Mouse (Mus musculus) stomach, embryonic 16.5 days (tissue): ENCODE results near the gene Parp4. TPM values are rescaled to one million over a fixed set of nuclear protein-coding genes. Genes with fewer than 3 reads are reported as not detected.

ENCODE experiments used
- ATAC-seq: fragments of 200-750 bp; cut with Nextera tagmentation; 2 replicates; pipeline ENCODE4 v1.8.0; 2017; ENCODE audit warnings: moderate number of reproducible peaks, moderate TSS enrichment; ENCODE audit not compliant: insufficient read depth, low FRiP score
- H3K27ac ChIP-seq: fragments of 300-500 bp; sonication (generic); 2 replicates; pipeline ENCODE4 v1.5.1; 2014; ENCODE audit warnings: low read length
- H3K27me3 ChIP-seq: fragments of 300-500 bp; sonication (generic); 2 replicates; pipeline ENCODE4 v1.6.1; 2014; ENCODE audit warnings: low read length, control low read depth, mixed read lengths; ENCODE audit not compliant: control insufficient read depth, insufficient read depth
- H3K36me3 ChIP-seq: fragments of 300-500 bp; sonication (generic); 2 replicates; pipeline ENCODE4 v1.6.1; 2014; ENCODE audit warnings: low read length; ENCODE audit not compliant: control insufficient read depth, insufficient read depth
- H3K4me1 ChIP-seq: fragments of 300-500 bp; sonication (generic); 2 replicates; pipeline ENCODE4 v1.6.1; 2014; ENCODE audit warnings: low read length, control low read depth, mixed read lengths; ENCODE audit not compliant: control insufficient read depth, insufficient read depth
- H3K4me2 ChIP-seq: fragments of 300-500 bp; sonication (generic); 2 replicates; pipeline ENCODE4 v1.6.1; 2014; ENCODE audit warnings: low read depth, low read length, mixed read lengths
- H3K4me3 ChIP-seq: fragments of 300-500 bp; sonication (generic); replicated peaks from 2 replicates; pipeline ENCODE4 v1.5.1; 2014; ENCODE audit warnings: mild to moderate bottlenecking, low read length
- H3K9ac ChIP-seq: fragments of 300-500 bp; sonication (generic); 2 replicates; pipeline ENCODE4 v1.6.1; 2014; ENCODE audit warnings: low read length
- H3K9me3 ChIP-seq: fragments of 300-500 bp; sonication (generic); replicated peaks from 2 replicates; pipeline ENCODE4 v1.6.1; 2016; ENCODE audit warnings: low read length, control low read depth; ENCODE audit not compliant: control insufficient read depth
- WGBS: fragments of 180-500 bp; shearing (Covaris S2); extraction: QIAGEN DNeasy Blood & Tissue Kit; methylation state at CpG from one replicate; pipeline ENCODE4 v1.1.7; 2014; 5-methylcytosine and 5-hydroxymethylcytosine counted together
- polyA plus RNA-seq: library from polyadenylated mRNA; unstranded; fragments of >200 nt; fragmentation: Nextera tagmentation; extraction: Ambion mirVana; gene quantifications from 2 replicates; pipeline ENCODE4 v1.2.1, GENCODE M21; 2015

The Parp4 gene
- polyA plus RNA-seq, 1 experiment from 2014 or later = 7.2 TPM

DNA sequence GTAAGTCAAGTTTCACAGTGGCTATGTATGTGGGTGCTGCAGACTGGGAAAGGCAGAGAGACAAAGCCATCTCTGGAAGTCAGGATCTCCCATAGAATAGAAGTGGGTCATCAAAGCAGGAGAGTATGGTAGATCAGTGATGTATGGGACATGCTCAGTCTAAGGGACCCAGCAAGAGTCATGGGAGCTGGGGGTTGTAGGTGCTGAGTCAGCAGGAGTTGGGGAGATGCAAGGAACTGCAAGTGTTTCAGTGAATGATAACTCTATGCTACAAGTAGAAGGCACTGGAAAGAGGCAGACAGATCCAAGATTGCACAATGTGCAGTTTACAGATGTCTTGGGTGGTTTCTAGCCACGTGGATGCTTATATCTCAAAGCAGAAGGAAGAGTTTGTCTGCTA lies 113.7 kb downstream of the Parp4 start:
- H3K9me3 ChIP-seq = no peaks in the 10 kb centered on the region
- H3K4me1 ChIP-seq = no peaks in the 10 kb centered on the region
- H3K9ac ChIP-seq = no peak overlapping the region
- 80% methylated on average over 1 of the region's 1 CpGs for WGBS
- H3K27me3 ChIP-seq = no peaks in the 10 kb centered on the region
- H3K4me3 ChIP-seq = no peak overlapping the region
- no peak for ATAC-seq
- H3K36me3 ChIP-seq = peaks cover 30% of the 10 kb centered on the region; the same call in 1 of the 2 replicates
- H3K4me2 ChIP-seq = no peak overlapping the region
- no peak overlapping the region for H3K27ac ChIP-seq

DNA sequence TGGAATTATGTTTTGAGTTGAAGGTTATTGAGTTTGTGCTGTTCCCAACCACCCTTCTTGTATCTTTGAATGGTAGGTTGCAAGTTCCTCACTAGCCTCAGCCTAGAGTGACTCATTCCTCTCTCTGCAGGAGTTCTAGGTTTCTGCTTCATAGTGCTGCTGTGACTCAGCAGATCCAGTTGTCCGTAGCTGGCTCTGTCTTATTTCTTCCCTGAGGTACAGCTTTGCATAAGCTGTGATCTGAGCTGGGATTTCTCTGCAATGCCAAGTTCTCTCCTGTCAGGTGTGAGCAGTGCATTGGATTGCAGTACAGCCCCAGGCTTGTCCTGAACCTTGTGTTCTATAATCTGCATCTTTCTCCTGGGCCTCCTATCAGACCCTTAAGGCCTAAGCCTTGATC lies 114.3 kb downstream of the Parp4 start:
- WGBS = 79% methylated on average over 1 of the region's 1 CpGs

DNA sequence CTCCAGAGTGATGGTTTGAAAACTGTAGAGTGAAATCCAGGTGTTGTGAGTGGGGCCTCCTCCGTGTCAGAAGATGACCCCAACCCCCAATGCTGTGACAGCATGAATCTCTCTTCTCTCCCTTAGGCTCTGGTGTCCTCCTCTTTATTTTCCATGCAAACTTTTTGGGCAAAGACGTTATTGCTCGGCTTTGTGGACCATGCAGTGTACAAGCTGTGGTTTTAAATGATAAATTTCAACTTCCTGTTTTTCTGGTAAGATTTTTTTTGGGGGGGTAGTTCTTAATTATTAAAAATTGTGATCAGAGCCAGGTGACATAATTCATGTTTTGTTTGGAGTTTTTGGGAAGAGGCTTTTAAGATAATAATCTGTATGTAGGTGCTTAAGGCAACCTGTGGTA lies 120.1 kb downstream of the Parp4 start:
- Histone ChIP-seq H3K4me2 (no peak overlapping the region), H3K4me1 (no peaks in the 10 kb centered on the region), H3K9me3 (no peaks in the 10 kb centered on the region), H3K9ac (no peak overlapping the region), H3K4me3 (no peak overlapping the region), H3K27me3 (no peaks in the 10 kb centered on the region), H3K27ac (no peak overlapping the region), H3K36me3 (peaks cover 31% of the 10 kb centered on the region)
- ATAC-seq = no peak
- WGBS = 78% methylated on average over 3 of the region's 3 CpGs

More for the DNA sequence above, 114.3 kb downstream of the Parp4 start:
- Histone ChIP-seq H3K27me3 (no peaks in the 10 kb centered on the region), H3K4me2 (no peak overlapping the region), H3K4me1 (no peaks in the 10 kb centered on the region), H3K9me3 (no peaks in the 10 kb centered on the region), H3K9ac (no peak overlapping the region), H3K4me3 (no peak overlapping the region), H3K27ac (no peak overlapping the region), H3K36me3 (peaks cover 30% of the 10 kb centered on the region; the same call in 1 of the 2 replicates)
- no peak for ATAC-seq

DNA sequence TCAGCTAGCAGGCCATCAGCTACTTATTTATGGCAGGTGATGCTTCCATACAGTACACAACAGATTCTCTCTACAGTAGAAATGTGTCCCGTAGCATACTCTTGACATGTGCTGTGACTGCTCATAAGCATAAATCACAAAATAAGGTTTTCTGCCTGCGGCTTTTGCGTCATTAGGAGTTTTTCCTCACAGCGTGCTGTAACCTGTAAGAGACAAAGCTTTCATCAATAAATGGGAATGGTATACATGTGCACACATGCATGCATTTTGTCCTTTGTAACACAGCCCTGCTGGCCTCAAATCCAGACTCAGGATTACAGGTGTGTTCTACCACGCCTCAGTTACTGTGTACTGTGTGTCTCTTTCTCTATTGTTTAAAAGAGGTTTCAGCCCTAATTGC lies 122.4 kb downstream of the Parp4 start:
- Histone ChIP-seq H3K27me3 (no peaks in the 10 kb centered on the region), H3K4me3 (no peak overlapping the region), H3K4me2 (no peak overlapping the region), H3K36me3 (peaks cover 23% of the 10 kb centered on the region), H3K27ac (no peak overlapping the region), H3K4me1 (no peaks in the 10 kb centered on the region), H3K9ac (no peak overlapping the region), H3K9me3 (no peaks in the 10 kb centered on the region)
- ATAC-seq = no peak; the same call in 1 of the 2 replicates
- WGBS = 75% methylated on average over 5 of the region's 5 CpGs

DNA sequence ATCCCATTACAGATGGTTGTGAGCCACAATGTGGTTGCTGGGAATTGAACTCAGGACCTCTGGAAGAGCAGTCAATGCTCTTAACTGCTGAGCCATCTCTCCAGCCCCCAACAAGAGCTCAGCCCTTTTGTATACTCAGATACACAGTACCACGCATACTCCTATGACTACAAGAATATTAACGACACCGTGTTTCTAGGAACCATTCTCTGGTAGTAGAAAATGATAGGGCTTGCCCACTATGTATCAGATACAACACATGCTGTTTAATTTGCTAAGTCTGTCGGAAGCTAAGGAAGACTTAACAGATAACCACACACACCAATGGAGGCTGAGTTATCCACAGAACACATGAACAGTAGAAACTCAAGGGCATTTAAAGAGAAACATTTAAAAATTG lies 127.2 kb downstream of the Parp4 start:
- Histone ChIP-seq H3K27me3 (no peaks in the 10 kb centered on the region), H3K27ac (no peak overlapping the region), H3K36me3 (peaks cover 9% of the 10 kb centered on the region; the same call in 1 of the 2 replicates), H3K9me3 (no peaks in the 10 kb centered on the region), H3K4me3 (no peak overlapping the region), H3K9ac (no peak overlapping the region), H3K4me2 (no peak overlapping the region), H3K4me1 (no peaks in the 10 kb centered on the region)
- WGBS = 91% methylated on average over 4 of the region's 4 CpGs
- no peak for ATAC-seq

DNA sequence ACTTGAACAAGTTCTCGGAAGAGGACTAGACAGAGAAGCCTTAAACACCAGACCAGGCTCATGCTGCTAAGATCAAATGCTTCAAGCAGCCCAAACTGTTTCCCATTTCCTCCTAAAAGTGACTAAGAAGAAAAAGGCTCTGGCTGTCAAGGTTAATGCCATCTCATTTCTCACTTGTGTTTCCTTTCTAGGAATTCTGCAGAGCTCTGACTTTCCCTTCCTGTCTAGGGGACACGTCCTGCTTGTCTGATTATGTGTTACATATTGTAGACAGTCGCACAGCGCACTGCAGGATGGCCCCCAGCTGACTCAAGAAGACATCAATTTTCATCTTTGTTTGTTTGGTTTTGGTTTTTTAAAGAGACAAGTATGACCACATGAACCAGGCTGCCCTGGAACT lies 130.3 kb downstream of the Parp4 start:
- Histone ChIP-seq H3K27ac (no peak overlapping the region), H3K9ac (no peak overlapping the region), H3K4me1 (no peaks in the 10 kb centered on the region), H3K4me3 (no peak overlapping the region), H3K36me3 (no peaks in the 10 kb centered on the region), H3K27me3 (no peaks in the 10 kb centered on the region), H3K4me2 (no peak overlapping the region), H3K9me3 (no peaks in the 10 kb centered on the region)
- no peak for ATAC-seq
- WGBS = 63% methylated on average over 4 of the region's 4 CpGs

Other genes with a start within 250 kb of the Parp4 start
- 0.04 and 0.19 TPM in 2 replicates for gene Atp12a, start 210.6 kb upstream of the Parp4 start, polyA plus RNA-seq
- gene Rnf17, start 173.0 kb upstream of the Parp4 start, polyA plus RNA-seq = 1.2 and 1.4 TPM in 2 replicates
- 6.8 and 7.0 TPM in 2 replicates for gene Cenpj, start 194 bp upstream of the Parp4 start, polyA plus RNA-seq
- 21.9 and 22.6 TPM in 2 replicates for gene Mphosph8, start 92.6 kb downstream of the Parp4 start, polyA plus RNA-seq
- gene Pspc1, start 202.7 kb downstream of the Parp4 start, polyA plus RNA-seq = 18.3 and 21.5 TPM in 2 replicates
- 23.6 and 26.2 TPM in 2 replicates for gene Zmym5, start 236.1 kb downstream of the Parp4 start, polyA plus RNA-seq